Mouse (Mus musculus) gastrocnemius, postnatal 10 days (tissue): ENCODE measurements around the gene Olfr815. TPM values are rescaled to one million over a fixed set of nuclear protein-coding genes. Genes with fewer than 3 reads are reported as not detected.
"Not testable (repeated sequence)": the region's sequence is repeated elsewhere in the genome, so short reads cannot be mapped to it uniquely, and the experiment has no call there.

Experiments used
- DNase-seq: peaks from one replicate; pipeline ENCODE4 v3.0.0; 2021; ENCODE audit warnings: mixed read lengths
- long read RNA-seq, 2 experiments: library from polyadenylated mRNA; stranded (forward); transcript quantifications; one replicate each; pipeline ENCODE4 v2.0.0; 2021
- total RNA-seq, 2 experiments: library from RNA; stranded (reverse); gene quantifications; 2 replicates each; pipeline ENCODE4 v1.2.3; 2021

Olfr815 gene
- not detected for total RNA-seq
- long read RNA-seq, experiment 1 = 0 reads
- long read RNA-seq, experiment 2 = 0 reads

DNA sequence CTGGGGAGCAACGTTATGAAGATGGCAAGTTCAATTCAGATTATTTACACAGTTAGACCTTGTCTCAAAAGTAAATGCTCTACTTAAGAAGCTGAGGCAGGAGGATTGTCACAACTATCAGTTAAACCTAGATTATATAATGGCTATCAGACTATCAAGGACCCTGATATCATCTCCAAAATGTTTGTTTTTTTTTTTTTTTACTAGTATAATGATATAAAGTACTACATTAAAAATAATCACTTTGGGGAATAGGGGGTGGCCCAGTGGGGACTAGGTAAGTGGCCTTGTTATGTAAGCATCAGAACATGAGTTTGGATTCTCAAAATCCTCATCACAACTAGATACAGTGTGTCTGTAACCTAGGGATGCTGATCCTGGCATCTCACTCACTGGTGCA is at the start of gene Olfr815:
Gene Olfr815, minus strand, starts transcription at position 101 of the 400 bp plus-strand sequence.
- not testable (repeated sequence) for DNase-seq

DNA sequence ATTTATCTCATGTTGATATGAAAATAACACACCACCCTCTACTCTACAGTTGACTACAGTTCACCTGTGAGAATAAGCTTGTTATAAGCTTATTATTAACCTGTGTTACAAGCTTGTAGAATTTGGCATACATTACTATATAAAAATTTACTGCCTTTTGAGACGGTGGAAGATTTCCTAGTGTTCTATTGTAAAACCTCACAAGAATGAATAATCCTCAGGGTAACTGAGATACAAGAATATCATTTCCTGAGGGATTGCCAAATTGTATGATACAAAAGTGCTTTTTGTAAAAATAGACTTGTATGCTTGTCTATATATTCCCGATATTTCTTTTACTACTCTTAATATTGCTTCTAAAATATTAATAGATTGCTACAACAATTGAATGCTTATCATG is 43.3 kb upstream of the Olfr815 start, which contains the start of gene Olfr818:
Gene Olfr818, minus strand, starts transcription at position 101 of the 400 bp plus-strand sequence.
- no peak for DNase-seq

DNA sequence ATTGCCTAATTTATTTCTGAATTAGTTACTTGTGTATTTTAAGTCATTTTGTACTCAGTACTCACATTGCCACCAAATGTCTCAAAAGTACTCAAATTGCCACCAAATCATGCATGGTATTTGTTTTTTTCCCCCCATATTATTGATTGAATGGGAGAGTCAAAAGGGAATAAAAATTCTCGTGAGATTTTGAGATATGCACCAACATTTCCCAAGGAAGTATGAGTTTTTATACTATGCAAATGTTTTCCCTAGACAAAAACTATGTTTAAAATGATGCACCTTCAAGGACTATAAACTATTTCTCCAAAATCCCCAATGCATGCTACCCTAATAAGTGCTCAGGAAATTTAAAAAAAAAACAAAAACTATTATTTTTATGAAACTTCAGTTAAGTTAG is 9.8 kb upstream of the Olfr815 start, which contains the start of gene Olfr816:
Gene Olfr816, minus strand, starts transcription at position 101 of the 400 bp plus-strand sequence.
- DNase-seq = no peak

DNA sequence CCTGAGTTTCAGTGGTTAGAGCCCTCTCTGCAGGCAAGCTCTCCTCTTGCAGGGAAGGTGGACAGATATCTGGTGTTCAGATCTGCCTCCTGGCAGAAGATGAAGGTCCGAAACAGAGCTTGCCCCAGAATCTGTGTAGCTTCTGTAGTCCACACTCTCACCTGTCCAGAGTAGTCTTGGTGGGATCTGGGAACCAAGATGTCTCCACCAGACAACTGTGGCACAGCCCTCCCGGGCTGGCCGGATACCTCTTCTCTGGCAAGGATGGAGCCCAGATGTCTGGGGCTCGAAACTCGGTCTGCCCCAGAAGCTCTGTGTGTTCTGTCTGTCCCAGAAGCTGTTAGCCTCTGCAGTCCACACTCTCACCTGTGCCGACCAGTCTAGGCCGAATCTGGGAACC is 19.7 kb downstream of the Olfr815 start:
- DNase-seq = no peak

DNA sequence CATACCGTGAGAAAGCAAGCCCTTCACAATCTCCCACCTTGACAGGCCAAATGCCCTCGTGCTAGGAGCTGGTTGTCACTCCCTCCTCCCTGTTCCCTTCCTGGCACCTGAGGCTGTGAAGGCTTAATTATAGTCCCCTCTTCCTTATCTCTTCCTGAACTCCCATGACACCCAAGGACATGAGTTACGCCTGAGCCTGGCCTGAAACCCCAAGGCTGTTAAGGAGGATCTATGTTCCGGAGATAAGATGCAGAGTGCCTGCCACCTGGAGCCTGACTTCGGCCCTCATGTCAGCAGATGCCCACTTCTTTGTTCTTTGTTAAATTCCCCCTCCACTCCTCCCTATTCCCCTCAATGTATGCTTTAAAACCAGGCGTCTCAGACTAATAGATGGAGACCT is 20.2 kb downstream of the Olfr815 start:
- not testable (repeated sequence) for DNase-seq

DNA sequence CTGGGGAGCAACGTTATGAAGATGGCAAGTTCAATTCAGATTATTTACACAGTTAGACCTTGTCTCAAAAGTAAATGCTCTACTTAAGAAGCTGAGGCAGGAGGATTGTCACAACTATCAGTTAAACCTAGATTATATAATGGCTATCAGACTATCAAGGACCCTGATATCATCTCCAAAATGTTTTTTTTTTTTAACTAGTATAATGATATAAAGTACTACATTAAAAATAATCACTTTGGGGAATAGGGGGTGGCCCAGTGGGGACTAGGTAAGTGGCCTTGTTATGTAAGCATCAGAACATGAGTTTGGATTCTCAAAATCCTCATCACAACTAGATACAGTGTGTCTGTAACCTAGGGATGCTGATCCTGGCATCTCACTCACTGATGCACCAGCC is 25.9 kb downstream of the Olfr815 start, which contains the start of gene Olfr814:
Gene Olfr814, minus strand, starts transcription at position 101 of the 400 bp plus-strand sequence.
- DNase-seq = not testable (repeated sequence)

DNA sequence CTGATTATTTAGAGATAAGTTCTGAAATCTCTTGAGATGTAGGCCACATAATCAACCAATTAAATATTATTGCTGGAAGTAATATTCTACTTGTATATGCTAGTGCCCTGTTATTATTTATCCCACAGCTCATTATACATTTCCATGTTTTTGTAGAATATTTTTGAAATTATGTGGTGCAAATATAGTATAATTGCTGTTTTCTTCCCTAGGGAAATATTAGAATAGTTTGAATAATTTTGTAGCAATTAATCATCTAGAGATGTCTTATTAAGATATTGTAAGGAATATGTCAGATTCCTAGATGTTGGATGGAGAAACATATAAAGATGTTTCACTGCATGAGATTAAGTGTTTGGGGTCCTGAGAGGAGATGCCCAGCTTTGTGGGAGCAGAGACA is 50.6 kb downstream of the Olfr815 start, which contains the start of gene Olfr813:
Gene Olfr813, plus strand, starts transcription at position 301 of the 400 bp plus-strand sequence.
- no peak for DNase-seq

Other genes starting within 250 kb of the Olfr815 start
- not detected for gene Olfr800, start 248.2 kb downstream of the Olfr815 start, total RNA-seq
- not detected for gene Olfr801, start 232.0 kb downstream of the Olfr815 start, total RNA-seq
- not detected for gene Olfr802, start 217.7 kb downstream of the Olfr815 start, total RNA-seq
- gene Olfr803, start 211.6 kb downstream of the Olfr815 start, total RNA-seq = not detected
- gene Olfr804, start 202.7 kb downstream of the Olfr815 start, total RNA-seq = not detected
- gene Olfr805, start 176.5 kb downstream of the Olfr815 start, total RNA-seq = not detected
- gene Olfr806, start 163.9 kb downstream of the Olfr815 start, total RNA-seq = not detected
- not detected for gene Olfr807, start 148.1 kb downstream of the Olfr815 start, total RNA-seq
- gene Olfr808, start 140.4 kb downstream of the Olfr815 start, total RNA-seq = not detected
- not detected for gene Olfr809, start 131.2 kb downstream of the Olfr815 start, total RNA-seq
- not detected for gene Olfr810, start 111.0 kb downstream of the Olfr815 start, total RNA-seq
- not detected for gene Olfr811, start 101.5 kb downstream of the Olfr815 start, total RNA-seq
- not detected for gene Olfr812, start 59.8 kb downstream of the Olfr815 start, total RNA-seq
- not detected for gene Olfr813, start 50.5 kb downstream of the Olfr815 start, total RNA-seq
- gene Olfr814, start 26.0 kb downstream of the Olfr815 start, total RNA-seq = not detected
- gene Olfr816, start 9.7 kb upstream of the Olfr815 start, total RNA-seq = not detected
- not detected for gene Olfr818, start 43.2 kb upstream of the Olfr815 start, total RNA-seq
- not detected for gene Olfr819, start 61.4 kb upstream of the Olfr815 start, total RNA-seq
- not detected for gene Olfr247, start 70.3 kb upstream of the Olfr815 start, total RNA-seq
- gene Gm10310, start 79.2 kb upstream of the Olfr815 start, total RNA-seq = not detected
- gene Olfr820, start 106.8 kb upstream of the Olfr815 start, total RNA-seq = not detected
- not detected for gene Olfr821, start 124.5 kb upstream of the Olfr815 start, total RNA-seq
- gene Olfr822, start 165.3 kb upstream of the Olfr815 start, total RNA-seq = not detected
- not detected for gene Olfr823, start 209.5 kb upstream of the Olfr815 start, total RNA-seq
- not detected for gene Olfr824, start 224.1 kb upstream of the Olfr815 start, total RNA-seq